Mouse (Mus musculus) adrenal gland, adult 2 months (tissue): Measurements from ENCODE around the gene Zc3h13. TPM values are rescaled to one million over a fixed set of nuclear protein-coding genes. Genes with fewer than 3 reads are reported as not detected.
A peak's percentile ranks its signal among the peaks of the same experiment; 100 is the strongest.

Experiments
- DNase-seq: peaks from one replicate; pipeline ENCODE4 v3.0.0; 2021
- microRNA-seq, 2 experiments: library from miRNA; unstranded; fragments of <30 nt; microRNA quantifications; one replicate each; pipeline ENCODE4 v1.2.0; 2021
- polyA plus RNA-seq: library from polyadenylated mRNA; depleted of rRNA; stranded (reverse); fragments of >200 nt; gene quantifications from 2 replicates; pipeline ENCODE4 v1.2.3, GENCODE M21; 2012; rRNA removed
- total RNA-seq, 2 experiments: library from RNA; stranded (reverse); gene quantifications; 2 replicates each; pipeline ENCODE4 v1.2.3; 2021

Zc3h13 gene
- total and polyA plus RNA-seq, 3 experiments = 10.5 to 32.2 (median 27.5) TPM

GRCm38 (mm10) chr14:75323354-75323753 lies 39.2 kb downstream of the Zc3h13 start:
- no peak for DNase-seq

DNA sequence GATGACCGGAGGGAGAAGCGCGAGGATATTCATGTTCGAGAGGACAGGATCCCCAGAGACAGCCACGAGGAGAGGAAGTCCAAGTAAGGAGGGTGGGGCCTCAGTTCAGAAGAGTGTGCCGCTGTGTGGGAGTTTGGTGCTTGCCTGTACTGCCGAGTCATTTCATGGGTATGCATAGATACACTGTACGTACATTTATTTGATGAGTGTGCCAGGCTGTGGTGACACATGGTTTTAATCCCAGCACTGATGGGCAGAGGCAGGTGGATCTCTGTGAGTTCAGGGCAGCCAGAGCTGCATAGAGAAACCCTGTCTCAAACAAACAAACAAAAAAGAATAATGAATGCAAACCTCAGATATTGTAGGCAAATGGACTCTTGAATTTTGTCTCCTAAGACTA lies 43.9 kb downstream of the Zc3h13 start:
- no peak for DNase-seq

DNA sequence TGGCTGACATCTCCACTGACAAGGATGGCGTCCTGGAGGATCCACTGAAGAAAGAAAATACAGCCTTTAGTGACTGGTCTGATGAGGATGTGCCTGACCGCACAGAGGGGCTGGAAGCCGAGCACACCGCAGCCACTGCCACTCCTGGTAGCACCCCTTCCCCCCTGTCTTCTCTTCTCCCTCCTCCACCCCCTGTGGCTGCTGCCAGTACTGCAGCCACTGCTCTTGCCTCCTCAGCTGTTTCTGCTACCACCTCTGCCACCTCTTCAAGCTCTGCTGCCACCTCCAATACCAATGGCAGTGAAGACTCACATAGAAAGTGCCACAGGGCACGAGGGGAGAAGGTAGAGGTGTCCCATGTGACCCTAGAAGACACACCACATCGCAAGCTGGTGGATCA lies 46.4 kb downstream of the Zc3h13 start:
- DNase-seq = no peak

GRCm38 (mm10) chr14:75334321-75334720 lies 50.1 kb downstream of the Zc3h13 start:
- DNase-seq = no peak

DNA sequence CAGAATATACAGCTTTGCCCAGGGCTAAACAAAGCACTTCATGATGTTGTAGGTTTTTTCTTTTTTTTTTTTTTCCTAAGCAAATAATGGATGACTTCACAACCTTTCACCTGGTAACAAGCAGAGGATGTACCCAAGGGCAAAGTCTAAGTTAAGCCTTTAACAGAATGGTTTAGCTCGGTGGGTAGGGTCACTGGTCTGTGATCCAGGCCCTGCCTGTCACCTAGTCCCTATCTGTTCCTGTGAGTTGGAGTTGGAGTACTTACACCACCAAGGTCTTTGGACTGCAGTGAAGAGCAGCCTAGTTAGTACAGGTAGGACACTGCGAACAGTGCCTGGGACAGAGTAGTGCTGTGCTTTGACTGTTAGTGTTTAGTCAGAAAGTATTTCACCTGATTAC lies 53.7 kb downstream of the Zc3h13 start:
- no peak for DNase-seq

GRCm38 (mm10) chr14:75346041-75346440 lies 61.9 kb downstream of the Zc3h13 start:
- no peak for DNase-seq

DNA sequence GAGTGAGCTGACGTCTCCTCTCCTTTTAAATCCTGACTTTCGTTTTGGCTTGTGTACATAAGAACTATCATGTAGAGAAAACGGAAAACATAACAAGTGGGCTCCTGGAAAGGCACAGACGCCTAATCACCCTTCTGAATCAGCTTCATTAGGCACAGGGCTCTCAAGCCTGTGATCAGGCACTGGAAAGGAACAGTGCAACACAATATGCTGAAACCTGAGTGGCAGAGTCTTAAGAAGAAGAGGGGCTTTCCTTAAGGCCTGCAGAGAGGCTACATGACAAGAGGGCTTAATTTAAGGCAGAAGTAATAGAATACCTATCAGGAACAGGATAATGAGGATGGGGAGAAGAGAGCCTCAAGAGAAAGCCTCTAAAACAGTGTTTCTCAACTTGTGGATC lies 67.5 kb downstream of the Zc3h13 start:
- no peak for DNase-seq

DNA sequence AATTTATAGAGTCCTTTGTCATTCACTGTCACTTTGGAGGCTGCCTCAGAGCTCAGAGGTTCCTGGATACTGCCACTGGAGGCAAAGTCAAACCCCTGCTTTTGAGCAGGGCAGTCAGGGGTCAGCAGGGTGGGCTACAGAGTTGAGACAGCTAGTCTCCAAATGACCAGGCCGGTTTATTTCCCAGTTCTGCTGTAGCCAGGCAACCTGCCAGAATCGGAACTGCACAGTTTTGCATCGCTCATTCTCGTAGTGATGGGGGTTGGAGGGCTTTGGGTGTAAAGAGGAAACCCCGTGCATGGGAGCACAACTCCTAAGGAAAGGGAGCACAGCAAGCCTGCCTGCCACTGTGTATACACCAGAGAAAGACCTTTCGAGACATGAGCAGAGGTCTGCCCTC lies 79.1 kb downstream of the Zc3h13 start:
- DNase-seq = no peak

GRCm38 (mm10) chr14:75365301-75366035 lies 81.3 kb downstream of the Zc3h13 start:
- no peak for DNase-seq

- no peak for DNase-seq
These were observed 82.6 kb downstream of the Zc3h13 start for GRCm38 (mm10) chr14:75366741-75367140.

- DNase-seq = no peak
These were observed 83.3 kb downstream of the Zc3h13 start for GRCm38 (mm10) chr14:75367503-75367902.

GRCm38 (mm10) chr14:75369880-75370279 lies 85.7 kb downstream of the Zc3h13 start:
- DNase-seq = peak; percentile 83

DNA sequence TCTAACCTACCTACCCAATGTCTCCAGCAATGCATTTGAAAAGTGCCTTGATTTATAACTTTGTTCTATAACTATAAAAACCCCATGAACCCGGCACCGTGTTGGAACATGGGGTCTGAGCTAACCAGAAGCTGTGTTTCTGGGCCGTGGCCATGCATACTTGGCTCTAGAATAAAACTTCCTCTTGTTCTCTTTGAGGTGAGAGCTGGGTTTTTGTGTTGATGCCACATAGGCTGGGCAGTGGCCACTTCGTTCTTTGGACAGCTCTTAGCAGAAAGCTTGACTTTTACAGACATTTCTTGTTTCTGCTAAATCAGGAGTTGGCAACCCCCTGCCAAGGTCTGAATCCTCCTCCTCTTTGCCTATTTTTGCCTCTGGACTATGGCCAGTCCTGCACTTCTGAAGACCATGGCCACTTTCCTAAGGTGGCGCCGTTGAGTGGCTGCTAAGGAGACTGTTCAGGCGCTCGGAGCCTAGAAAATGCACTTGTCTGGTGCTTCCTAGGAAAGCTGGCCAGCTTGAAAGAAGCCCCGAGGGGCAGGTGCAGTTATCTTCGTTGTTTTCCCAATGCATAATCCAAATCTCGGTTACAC lies 90.9 kb downstream of the Zc3h13 start:
- DNase-seq = peak; percentile 6

DNA sequence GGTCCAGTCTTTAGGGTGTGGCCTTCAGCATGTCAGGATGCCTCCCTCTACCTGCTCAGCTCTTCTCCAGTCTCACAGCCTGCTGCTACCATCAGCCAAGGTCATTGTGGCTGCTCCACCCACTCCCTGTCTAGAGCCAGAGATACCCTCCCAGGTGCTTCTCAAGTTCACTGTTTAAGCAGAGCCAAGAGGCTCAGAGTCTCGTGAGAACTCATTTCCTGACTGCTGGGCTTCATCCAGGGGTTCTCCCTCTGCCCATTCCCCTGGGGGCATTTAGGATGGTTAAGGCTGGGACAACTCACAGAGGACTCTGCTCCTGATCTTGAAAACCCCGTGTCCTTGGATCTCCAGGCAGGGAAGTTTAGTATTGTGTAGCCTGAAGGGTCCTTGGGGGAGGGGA lies 92.1 kb downstream of the Zc3h13 start:
- DNase-seq = no peak

DNA sequence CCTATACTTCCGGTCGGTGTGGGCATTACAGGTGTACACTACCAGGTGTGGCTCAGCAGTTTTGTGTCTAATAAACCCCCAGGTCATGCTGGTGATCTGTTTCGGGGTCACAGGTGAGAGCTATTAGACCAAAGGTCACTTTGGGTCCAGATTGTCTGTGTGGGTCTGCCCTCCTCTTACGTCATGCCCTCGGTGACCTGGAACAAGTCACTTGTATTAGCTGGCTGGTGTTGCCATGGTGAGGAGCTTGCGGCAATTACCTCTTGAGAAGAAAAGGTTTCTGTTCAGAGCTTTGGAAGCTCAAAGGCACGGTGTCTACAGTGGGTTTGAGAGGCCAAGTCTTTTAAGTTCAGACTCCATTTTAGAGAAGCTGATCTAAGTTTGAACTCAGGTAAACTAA lies 93.4 kb downstream of the Zc3h13 start:
- DNase-seq = no peak

Small RNA genes lying within 50 kb of the gene (microRNA-seq; reads per million reads assigned to microRNA genes)
- gene Gm44482 = 0 reads per million in 2 experiments

Other genes with a start within 250 kb of the Zc3h13 start
- not detected for gene Lrrc63, start 153.5 kb upstream of the Zc3h13 start, total RNA-seq
- not detected in 2 replicates for gene Lrrc63, start 153.5 kb upstream of the Zc3h13 start, polyA plus RNA-seq
- gene Lcp1, start 153.3 kb upstream of the Zc3h13 start, total RNA-seq = 10 to 100 TPM; 17.1 to 29.1 TPM
- 1.2 and 1.4 TPM in 2 replicates for gene Lcp1, start 153.3 kb upstream of the Zc3h13 start, polyA plus RNA-seq
- 1 to 10 TPM in 1 of 2 experiments, not detected in 1; 1.3 TPM for gene Cpb2, start 42.1 kb upstream of the Zc3h13 start, total RNA-seq
- not detected in 2 replicates for gene Cpb2, start 42.1 kb upstream of the Zc3h13 start, polyA plus RNA-seq
- under 1 TPM; 0.09 to 0.21 TPM for gene Siah3, start 171.6 kb downstream of the Zc3h13 start, total RNA-seq
- 0.12 and 0.13 TPM in 2 replicates for gene Siah3, start 171.6 kb downstream of the Zc3h13 start, polyA plus RNA-seq